Mouse (Mus musculus) T-helper 2 cell (primary cell): ENCODE data around the gene Doc2a.

Experiments
- in situ Hi-C: fragments of 300-600 bp; cut with MboI, MseI; formaldehyde crosslinking; loops from one replicate; pipeline ENCODE4 v1.15.1; 2025; ENCODE audit warnings: high pct_unique_total_duplicates

The Doc2a gene

DNA sequence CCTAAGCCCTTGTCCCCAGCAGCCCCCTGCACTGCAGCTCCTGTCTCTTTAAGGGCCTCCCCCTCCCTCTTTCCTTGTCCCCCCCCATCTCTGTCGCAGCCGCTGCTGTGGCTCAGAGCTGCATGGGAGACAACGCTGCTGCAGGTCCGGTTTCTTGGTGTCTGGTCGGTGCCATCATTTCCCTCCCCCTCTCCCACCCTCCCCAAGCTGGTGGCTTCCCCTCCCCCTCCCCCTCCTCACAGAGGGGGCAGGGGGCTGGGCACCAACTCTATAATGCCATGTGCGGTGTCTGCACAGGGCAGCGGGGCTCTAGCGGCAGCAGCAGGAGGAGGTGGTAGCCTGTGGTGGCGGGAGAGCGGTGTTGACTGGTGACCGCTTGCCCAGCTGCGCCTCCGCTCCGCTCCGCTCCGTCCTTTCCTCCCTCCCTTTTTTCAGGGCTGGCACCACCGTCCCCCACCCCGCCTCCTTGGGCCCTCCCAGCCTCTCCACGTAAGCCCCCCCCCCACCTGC is 24.0 kb upstream of the Doc2a start:
- in situ Hi-C loops = loop anchor here (5.0 kb wide), 1 partner anchor 139 kb away; no protein-coding TSS in a partner anchor

DNA sequence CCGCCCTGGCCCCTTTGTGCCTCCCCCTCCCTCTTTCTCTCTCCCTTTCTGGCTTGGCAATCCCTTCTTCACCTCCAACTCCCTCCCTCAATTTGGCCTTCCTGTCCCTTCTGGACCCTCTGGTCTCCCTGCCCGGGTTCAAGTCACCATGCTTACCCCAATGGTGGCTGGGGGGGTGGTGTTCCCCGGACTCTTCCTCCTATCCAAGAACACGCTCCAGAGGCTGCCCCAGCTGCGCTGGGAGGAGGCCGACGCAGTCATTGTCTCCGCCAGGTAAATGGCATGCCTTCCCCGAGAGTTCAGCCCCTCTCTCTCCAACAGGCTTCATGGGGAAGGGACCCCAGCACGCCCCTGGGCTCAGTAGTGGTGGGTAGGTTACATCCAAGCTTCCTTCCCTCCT is 23.3 kb upstream of the Doc2a start:
- in situ Hi-C loops = loop anchor here (5.0 kb wide), 1 partner anchor 138 kb away; no protein-coding TSS in a partner anchor

DNA sequence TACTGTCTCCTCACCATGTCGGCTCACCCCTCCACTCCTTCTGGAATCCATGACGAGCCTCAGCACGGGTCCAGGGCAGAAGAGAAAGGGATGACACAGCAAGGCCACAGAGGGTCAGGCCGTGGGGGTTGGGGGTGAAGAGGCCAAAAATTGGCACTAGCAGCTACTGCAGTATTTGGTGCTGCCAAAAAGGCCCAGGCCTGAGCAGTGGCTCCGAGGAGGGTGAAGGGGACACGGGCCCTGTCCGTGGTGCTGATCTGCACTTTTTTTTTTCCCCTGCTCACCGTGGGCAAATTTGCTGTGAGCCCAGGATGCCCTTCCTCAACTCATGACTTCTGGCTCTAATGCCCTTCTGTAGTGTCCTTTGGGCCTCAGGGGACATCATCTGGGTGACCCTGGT is 21.8 kb upstream of the Doc2a start:
- in situ Hi-C loops = loop anchor here (5.0 kb wide), 1 partner anchor 282 kb away; no protein-coding TSS in a partner anchor

DNA sequence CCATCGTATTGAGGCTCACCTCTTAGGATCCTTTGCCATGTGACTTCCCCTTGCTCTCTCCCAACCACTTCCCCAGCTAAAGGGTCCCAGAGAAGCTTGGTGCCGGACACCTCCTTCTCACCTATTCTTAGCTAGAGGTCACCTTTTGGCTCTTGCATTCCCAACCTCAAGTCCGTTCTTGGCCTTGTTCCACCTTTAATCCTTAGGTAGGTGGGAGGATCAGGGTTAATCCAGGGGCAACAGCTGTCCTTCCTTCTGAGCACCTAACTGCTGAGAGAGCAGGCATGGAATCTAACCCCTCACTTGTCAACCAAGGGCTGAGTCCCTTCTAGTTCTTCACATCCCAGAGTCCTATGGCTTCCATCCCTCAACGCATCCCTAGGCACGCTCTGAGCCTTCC is 21.3 kb upstream of the Doc2a start:
- in situ Hi-C loops = loop anchor here (5.0 kb wide), 1 partner anchor 281 kb away; no protein-coding TSS in a partner anchor

DNA sequence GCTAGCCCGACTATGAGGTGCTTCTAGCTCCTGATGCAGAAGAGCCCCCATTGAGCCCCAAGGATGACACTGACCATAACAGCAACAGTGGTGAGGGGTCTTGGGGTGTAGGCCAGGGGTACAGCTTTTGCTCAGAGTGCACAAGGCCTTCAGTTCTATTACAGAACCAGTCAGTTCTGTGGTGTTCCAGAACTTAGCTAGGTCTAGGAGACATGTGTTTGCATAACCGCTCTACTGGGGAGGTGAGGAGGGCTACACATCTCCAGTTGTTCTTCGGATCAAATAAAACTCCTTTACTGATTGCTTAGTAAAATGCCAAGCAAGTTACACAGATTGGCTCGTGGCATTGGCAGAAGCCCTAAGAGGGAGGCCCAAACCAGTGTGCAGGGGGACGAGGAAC is 15.7 kb upstream of the Doc2a start, which contains the start of gene 4930451I11Rik:
Gene 4930451I11Rik (minus strand): TSS at position 101 of the 400 bp plus-strand sequence.
- in situ Hi-C loops = no loop called here

DNA sequence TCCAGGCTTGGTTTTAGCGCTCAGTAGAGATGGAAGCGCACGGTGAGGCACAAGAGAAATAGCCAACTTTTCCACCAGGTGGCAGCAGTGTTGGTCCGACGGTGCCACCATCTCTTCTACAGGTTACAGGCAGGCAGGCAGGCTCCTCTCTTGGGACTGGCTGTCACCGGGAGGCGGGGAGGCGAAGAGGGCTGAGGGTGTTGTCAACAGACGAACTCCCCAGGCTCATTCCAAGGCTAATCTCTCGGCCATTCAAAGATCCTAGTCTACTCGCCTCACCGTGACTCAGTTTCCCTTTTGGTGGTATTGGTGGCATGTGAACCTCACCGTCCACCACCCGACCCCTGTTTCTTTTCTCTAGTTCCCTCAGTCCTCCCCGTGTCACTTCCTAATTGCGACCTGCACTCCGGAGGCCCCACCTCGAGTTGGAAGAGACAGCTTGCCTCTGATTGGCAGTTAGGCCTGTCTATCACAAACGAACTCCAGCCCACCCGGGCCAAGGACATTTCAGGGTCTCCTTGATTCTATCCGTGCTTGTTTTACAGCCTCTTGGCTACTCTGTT is 15.1 kb upstream of the Doc2a start:
- in situ Hi-C loops = no loop called here

DNA sequence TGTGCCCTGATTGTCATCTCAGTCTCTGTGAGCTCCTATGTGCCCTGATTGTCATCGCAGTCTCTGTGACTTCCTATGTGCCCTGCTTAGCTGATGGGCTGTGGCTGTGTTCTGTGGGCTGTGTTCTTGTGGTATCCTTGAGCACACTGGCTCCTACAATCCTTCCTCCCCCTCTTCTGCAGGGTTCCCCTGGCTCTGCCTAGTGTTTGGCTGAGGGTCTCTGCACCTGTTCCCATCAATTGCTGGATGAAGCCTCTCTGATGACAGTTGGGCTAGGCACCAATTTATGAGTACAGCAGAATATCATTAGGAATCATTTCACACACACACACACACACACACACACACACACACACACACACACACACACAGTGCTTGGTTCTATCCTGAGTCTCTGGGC is 13.9 kb upstream of the Doc2a start:
- in situ Hi-C loops = no loop called here

DNA sequence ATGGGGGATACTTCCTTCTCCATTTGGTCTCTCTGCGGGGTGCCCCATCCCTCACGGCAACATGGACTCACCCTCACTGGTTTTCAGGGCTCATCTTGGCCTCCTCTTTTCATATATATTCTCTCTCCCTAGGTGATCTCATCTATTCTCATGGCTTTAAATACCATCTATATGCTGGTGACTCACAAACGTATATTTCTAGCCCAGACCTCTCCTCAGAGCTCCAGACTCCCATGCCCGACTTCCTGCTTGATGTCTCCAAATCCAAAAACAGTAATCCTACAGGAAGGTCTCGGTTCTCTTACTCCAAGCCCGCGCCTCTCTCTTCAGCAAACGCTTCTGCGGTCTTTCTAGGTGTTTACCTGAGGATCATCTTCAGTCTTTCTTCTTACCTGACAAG is 3.9 kb upstream of the Doc2a start:
- in situ Hi-C loops = no loop called here

DNA sequence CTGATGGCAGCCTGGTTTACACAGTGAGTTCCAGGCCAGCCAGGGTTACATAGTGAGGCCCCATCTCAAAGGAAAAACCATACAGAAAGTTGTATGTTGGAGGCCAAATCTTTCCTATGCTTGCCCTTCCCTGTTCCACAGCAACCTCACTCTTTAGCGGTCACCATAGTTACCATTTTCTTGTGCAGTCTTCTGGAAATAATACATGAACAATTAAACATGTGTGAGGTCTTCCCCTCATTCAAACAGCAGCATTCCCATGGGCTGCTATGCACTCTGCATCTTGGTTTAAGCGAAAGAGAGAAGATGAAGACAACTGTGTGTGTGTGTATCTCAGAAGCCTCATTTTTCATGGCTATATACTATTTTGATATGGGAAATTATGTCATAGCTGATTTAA is 1.7 kb upstream of the Doc2a start:
- in situ Hi-C loops = no loop called here

DNA sequence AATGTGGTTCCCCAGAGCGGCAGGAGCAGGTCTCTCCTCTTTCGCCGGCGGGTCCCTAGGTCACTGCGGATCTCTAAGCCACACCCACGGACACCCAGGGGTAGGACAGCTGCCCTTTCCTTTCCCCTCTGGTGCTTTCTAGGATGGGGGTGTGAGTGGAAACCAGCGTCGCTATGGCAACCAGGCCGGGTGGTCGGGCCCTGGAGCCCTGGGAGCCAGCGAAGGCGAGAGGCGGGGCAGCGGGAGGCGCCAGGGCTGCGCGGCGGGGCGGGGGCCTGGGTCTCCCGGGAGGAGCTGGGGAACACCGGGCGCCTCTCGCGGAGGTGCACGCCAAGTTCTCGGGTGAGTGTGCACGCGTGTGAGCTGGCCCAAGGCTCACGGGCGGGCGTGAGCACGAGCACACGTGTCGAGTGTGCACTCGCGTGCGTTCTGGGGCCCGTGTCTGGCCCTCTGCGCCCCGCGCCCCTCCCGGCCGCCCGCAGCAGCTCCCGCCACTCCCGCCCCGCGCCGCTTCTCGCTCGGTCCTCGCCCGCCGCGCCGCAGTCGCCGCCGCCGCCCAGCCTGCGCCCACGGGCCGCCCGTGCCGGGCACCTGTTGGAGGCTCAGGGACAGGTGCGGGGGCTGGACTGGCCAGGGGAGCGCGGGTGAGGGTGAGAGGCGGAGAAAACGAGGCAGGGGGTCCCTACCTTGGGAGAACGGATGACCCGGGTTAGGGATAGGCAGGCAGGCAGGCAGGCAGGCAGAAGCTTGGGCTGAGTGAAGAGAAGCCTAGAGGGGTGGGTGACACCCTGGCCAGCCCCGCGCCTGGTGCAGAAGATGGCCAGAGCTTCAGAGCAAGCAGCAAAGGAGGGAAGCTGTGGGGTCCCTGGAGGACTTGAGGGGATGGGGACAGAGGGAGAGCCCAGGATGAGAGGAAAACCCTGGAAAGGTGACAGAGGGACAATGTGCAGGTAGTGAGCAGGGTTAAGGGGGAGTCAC is 494 bp downstream of the Doc2a start:
- in situ Hi-C loops = no loop called here

DNA sequence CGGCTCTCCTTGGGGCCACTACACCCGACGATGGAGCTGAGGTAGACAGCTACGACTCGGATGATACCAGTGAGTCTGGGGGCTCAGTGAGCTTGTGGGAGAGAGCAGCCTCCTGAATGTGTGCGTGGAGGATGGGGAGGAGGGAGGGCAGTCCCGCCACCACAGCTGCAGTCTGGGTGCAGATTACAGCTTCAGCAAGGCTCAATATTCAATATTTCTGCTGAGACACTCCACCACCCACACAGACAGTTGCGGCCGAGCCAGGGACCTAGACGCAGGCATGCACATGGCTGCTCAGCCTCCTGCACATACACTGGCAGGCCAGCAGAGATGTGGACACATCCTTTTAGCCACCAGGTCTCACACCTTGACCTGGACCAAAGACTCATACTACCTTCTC is 1.6 kb downstream of the Doc2a start:
- in situ Hi-C loops = no loop called here

DNA sequence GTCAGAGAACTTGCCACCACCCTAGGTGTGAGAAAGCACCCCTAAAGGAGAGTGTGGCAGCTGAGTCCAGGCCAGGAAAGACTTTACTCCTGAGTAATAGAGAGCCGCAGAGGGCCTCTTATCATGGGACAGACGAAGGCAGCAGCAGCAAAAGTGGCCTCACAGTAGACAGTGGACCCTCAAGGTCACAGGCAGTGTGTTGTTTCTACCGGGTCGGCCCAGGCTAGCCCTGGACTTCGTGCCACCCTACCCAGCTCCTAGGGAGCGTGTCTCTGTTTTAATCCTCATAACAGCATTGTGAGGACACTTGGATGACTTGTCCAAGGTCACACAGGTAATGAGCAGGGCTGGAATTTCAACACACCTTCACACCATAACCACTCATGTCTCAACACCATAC is 2.9 kb downstream of the Doc2a start:
- in situ Hi-C loops = no loop called here

DNA sequence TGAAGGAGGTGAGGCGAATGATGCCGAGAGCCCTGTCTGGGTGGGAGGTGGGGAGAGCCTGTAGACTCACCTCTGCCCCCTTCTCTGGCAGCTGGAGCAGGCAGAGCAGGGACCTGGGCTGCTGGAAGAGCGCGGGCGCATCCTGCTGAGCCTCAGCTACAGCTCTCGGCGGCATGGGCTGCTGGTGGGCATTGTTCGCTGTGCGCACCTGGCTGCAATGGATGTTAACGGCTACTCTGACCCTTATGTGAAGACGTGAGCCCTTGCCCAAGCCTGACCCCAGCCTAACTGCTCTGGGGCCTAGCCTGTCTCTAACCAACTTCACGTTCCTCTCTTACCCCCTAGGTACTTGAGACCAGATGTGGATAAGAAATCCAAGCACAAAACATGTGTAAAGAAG is 4.0 kb downstream of the Doc2a start:
- in situ Hi-C loops = no loop called here

DNA sequence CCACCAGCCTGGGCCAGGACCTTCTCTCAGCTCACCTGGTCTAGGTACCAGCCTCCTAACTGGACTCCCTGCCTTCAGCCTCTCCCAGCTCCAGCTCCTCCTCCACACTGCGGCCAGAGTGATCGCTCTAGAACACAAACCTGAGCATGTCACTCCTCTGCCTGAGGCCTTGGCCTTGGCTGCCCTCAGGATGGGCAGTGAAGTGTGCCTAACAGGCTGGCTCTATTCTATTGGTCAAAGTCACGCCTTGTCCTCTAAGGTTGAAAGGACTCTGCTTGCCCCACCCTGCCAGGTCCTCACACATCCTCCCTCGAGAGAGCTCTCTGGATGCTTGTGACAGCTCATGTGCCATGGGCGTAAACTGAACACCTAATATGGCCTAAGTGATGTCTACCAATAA is 6.2 kb downstream of the Doc2a start:
- in situ Hi-C loops = no loop called here

DNA sequence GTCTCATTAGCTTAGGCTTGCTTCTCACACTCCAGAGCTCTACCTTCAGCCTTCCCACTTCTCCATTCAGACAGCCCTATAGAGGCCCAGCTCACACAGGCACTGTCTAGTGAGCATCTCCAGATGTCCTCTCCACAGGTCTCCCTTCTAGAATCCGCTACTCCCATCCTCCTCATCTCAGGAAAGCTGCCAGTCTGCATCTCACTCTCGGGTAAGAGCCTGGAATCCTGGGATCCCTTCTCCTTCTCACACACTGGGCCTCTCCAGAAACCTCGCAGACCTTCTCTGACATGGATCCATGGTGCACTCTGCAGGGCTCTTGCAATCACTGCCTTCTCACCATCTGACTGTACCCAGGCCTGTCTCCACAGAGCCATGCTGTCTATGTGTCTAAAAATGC is 8.4 kb downstream of the Doc2a start:
- in situ Hi-C loops = no loop called here

DNA sequence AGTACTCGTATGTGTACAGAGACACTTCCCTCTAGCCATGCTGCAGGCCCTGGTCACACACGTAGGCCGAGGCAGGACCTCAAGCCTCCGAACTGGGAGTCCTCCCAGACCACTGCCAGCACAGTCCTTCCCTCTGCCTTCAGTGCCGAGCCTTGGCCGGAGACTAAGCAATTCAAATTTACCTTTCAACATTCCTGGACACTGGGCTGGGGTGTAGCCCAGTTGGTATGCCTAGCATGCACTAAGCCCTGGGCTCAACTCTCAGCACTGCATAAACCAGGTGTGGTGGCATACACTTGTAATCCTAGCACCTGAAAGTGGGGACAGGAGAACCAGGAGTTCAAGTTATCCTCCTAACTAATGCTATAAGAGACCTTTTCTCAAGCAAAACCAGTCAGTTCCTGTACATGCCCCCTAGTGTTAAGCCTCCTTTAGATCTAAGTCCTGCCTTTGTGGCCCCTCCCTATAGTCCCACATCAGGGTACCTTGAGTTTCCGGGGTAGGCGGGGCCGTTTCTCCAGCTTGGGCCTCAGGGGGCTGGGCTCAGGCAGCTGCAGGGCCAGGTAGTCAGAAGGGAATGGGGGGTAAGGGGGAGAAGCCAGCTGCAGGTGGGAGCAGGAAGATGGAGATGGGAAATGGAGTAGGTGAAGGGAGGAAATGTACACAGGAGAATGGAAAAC is 9.7 kb downstream of the Doc2a start:
- in situ Hi-C loops = no loop called here

DNA sequence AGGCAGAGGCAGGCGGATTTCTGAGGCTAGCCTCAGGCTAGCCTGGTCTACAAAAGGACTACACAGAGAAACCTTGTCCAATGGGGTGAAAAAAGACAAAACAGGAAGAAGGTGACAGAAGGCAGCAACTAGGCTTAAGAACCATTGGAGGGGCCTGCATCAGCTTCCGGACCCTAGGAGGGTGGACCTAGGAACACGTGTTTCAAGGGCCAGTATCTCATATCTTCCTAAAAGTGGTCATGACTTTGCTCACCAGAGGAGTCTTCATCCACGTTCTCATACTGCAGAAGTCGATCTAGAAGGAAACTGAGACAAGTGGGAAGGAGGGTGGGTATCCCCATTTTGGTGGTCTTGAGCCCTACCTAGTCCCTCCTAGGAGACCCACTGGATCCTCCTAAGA is 13.8 kb downstream of the Doc2a start:
- in situ Hi-C loops = no loop called here

DNA sequence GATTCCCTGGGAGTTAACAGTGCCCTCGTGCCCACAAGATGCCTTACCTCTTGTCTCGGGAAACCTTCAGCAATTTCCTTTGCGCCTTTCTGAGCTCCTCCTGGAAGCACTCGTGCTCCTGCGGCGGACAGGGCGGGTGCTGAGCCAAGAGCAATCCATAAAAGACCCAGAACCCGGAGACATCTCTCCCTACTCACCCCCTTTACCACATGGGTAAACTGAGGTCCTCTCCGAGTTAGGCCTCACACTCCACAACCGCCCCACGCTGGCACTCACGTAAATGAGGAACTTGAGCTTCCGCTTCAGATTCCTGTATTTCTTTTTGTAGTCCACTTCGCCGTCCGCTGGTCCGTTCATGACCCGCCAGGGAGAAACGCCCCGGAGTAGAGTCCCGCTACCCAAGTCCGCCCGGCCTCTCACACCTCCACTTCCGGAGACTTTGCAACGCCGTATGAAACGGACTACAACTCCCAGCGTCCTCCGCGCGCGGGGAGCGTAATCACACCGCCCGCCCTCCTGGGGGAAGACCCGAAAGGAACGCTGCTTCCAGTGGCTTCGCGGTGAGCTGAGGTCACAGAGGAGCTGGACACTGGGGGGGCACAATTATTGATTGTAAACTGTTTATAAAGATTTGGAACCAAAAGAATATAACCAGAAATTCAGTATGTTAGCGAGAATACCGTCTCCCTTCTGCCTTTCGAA is 14.4 kb downstream of the Doc2a start, which contains the start of gene Hirip3:
Gene Hirip3 (plus strand): TSS at position 544 of the 702 bp plus-strand sequence.
- in situ Hi-C loops = no loop called here

DNA sequence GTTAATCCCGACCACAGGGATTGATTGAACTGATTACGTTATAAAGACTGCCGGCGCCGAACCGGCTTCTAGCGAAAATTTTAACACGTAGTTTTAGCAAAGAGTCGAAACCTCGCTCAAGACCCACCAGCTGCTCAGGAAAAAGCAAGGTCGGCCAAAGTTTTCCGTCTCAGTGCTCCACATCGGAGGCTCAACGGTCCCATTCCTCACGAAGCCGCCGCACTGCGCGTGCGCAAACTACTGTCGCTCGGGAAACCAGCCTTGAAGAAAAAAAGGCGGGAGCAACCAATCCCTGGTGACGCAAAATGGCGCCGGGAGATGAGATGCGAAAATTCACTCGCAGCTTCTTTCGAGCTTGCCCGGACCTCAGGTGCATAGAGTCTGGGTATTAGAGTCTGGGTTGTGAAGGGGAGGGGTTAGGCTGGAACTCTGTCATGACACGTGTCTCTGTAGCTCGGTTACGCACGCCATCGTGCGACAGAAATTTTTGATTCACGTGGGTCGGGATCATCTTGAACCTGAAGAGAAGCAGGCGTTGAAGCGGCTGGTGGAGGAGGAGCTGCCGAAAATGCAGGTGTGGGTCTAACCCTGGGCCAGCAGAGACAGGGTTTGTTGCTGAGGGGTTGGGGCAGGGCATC is 15.1 kb downstream of the Doc2a start, which contains the start of gene Ino80e:
Gene Ino80e (minus strand): TSS at position 231 of the 638 bp plus-strand sequence.
- in situ Hi-C loops = no loop called here

DNA sequence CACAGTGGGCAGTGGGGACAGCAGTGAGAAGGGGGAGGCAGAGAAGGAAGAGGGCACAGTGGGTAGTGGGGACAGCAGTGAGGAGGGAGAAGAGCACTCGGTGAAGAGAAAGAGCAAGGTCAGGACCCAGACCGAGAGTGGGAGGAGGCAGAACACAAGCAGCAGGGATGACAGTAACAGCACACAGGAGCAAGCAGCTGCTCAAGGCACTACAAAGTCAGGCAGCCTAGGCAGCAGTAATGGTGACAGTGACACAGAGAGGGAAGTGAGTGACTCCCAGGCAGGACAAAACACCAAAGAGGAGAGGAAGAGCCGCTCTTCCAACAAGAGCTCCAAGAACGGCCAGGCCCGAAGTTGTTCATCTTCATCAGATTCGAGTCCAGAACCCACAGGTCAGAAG is 16.6 kb downstream of the Doc2a start:
- in situ Hi-C loops = no loop called here

DNA sequence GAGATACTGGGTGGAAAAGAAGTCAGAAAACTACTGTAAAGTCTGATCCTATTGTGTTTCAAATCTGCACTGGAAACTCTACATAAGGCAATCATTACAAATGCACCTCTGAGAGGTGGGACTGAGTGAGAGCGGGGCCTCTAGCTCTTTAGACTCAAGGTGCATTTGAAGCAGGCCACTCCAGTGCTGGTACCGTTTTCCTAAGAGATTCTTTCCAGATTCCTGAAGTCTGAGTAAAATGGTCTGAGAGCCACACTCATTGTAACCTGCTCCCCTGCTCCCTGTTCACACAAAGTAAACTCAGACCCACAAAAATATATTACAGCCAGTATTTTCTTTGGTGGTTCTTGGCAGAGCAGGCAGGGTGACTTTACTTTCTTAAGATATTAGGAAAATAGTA is 20.3 kb downstream of the Doc2a start:
- in situ Hi-C loops = no loop called here
